Mouse (Mus musculus) liver, adult 2 months (tissue): Measurements from ENCODE around the gene Acy3. TPM values are rescaled to one million over a fixed set of nuclear protein-coding genes. Genes with fewer than 3 reads are reported as not detected.

Experiments used
- DNase-seq: peaks from one replicate; pipeline ENCODE4 v3.0.0-alpha.2; 2011; ENCODE audit warnings: low read depth, low spot score; ENCODE audit errors: extremely low read depth
- H3K27ac ChIP-seq: fragments of 200-500 bp; replicated peaks from 2 replicates; pipeline ENCODE4 v1.5.1; 2012; ENCODE audit warnings: low read depth, mild to moderate bottlenecking, control low read depth, inconsistent platforms, low read length; ENCODE audit not compliant: insufficient read depth
- H3K27me3 ChIP-seq: fragments of 200-500 bp; 2 replicates; pipeline ENCODE4 v1.6.1; 2012; ENCODE audit warnings: mild to moderate bottlenecking, moderate library complexity, low read length, inconsistent platforms; ENCODE audit not compliant: control insufficient read depth, insufficient read depth
- H3K36me3 ChIP-seq: fragments of 200-500 bp; 2 replicates; pipeline ENCODE4 v1.6.1; 2012; ENCODE audit warnings: low read length, inconsistent platforms; ENCODE audit not compliant: control insufficient read depth, insufficient read depth
- H3K4me1 ChIP-seq: fragments of 200-500 bp; 2 replicates; pipeline ENCODE4 v1.6.1; 2011; ENCODE audit warnings: low read length; ENCODE audit not compliant: control insufficient read depth, insufficient read depth
- H3K4me3 ChIP-seq: fragments of 200-500 bp; 2 replicates; pipeline ENCODE4 v1.5.1; 2011; ENCODE audit warnings: low read depth, mild to moderate bottlenecking, control low read depth, low read length, moderate library complexity; ENCODE audit not compliant: insufficient read depth
- H3K79me2 ChIP-seq: fragments of 200-500 bp; 2 replicates; pipeline ENCODE4 v1.6.1; 2012; ENCODE audit warnings: inconsistent platforms, mild to moderate bottlenecking, low read length, moderate library complexity; ENCODE audit not compliant: control insufficient read depth, insufficient read depth
- H3K9ac ChIP-seq: fragments of 200-500 bp; 2 replicates; pipeline ENCODE4 v1.6.1; 2012; ENCODE audit warnings: low read depth, mild to moderate bottlenecking, control low read depth, inconsistent platforms, low read length
- CTCF ChIP-seq: fragments of 200-500 bp; IDR thresholded peaks from 2 replicates; pipeline ENCODE4 v1.5.1; 2011; ENCODE audit warnings: low read depth, low read length, control low read depth
- POLR2A ChIP-seq: fragments of 200-500 bp; IDR thresholded peaks from 2 replicates; pipeline ENCODE4 v1.6.1; 2011; ENCODE audit warnings: low read length, control low read depth; ENCODE audit not compliant: insufficient read depth; ENCODE audit errors: extremely low read depth
- WGBS: fragments of 180-500 bp; shearing (Covaris S2); methylation state at CpG from one replicate; pipeline ENCODE4 v1.1.7; 2018; 5-methylcytosine and 5-hydroxymethylcytosine counted together
- polyA plus RNA-seq: library from polyadenylated mRNA; depleted of rRNA; stranded (reverse); fragments of >200 nt; gene quantifications from 2 replicates; pipeline ENCODE4 v1.2.3, GENCODE M21; 2012
- total RNA-seq: library from RNA; depleted of rRNA; stranded (reverse); fragments of >200 nt; gene quantifications from 2 replicates; pipeline ENCODE4 v1.2.3, GENCODE M21; 2014

Gene Acy3
- total and polyA plus RNA-seq, 2 experiments: 44.3 to 232 TPM

DNA sequence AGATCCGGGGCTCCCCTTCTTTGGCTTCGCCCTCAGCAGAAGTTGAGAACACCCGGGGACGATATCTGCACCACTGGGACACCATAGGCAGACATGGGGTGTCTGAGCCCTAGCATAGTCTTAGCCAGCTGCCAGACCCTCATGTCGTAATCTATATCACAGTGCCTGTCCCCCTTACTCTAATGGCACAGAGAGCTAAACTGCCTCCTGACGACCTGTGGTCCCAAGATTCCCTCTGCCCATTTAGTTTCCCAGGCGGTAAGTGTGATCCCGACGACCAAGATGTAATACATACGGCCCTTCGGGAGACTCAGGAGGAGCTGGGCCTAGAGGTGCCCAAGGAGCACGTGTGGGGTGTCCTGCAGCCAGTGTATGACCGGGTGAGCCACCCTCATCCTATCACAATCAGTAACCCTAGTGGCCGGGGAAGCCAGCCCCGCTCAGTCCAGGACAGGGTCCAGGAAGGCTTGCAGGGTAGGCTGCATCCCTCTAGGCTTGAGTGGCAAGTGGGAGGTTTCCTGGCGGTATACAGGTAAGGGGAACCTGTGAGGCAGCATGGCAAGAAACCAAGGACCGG lies 14.7 kb downstream of the Acy3 start:
- WGBS: 24% methylated on average over 17 of the region's 17 CpGs
- Histone ChIP-seq H3K79me2 (no peaks in the 10 kb centered on the region), H3K27me3 (no peaks in the 10 kb centered on the region), H3K4me3 (peak overlapping the region; percentile 82), H3K36me3 (no peaks in the 10 kb centered on the region), H3K9ac (peak overlapping the region; percentile 91), H3K27ac (peak overlapping the region; percentile 85), H3K4me1 (peaks cover 13% of the 10 kb centered on the region)
- no peak for DNase-seq
- TF ChIP-seq POLR2A: no peak

DNA sequence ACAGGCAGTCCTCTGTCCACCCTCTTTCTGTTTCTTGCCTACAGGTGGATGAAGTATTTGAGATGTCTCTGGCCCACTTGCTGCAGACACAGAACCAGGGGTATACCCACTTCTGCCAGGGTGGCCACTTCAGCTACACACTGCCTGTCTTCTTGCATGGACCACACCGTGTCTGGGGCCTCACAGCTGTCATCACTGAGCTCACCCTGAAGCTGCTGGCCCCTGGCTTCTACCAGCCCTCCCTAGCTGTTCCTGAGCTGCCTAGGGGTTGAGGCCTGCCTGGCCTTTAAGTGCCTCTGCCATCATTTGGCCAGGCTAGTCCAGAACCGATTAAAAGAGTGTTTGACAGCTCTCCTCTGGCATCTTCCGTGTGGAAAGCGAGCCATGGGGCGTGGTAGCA lies 15.4 kb downstream of the Acy3 start:
- 96% methylated on average over 5 of the region's 5 CpGs for WGBS
- no peak overlapping the region for H3K27ac ChIP-seq
- H3K36me3 ChIP-seq: peaks cover 2% of the 10 kb centered on the region; the same call in 1 of the 2 replicates
- H3K9ac ChIP-seq: no peak overlapping the region
- no peak overlapping the region for H3K4me3 ChIP-seq
- no peak for TF ChIP-seq CTCF
- no peak for TF ChIP-seq POLR2A
- H3K27me3 ChIP-seq: no peaks in the 10 kb centered on the region
- peaks cover 12% of the 10 kb centered on the region for H3K4me1 ChIP-seq
- no peak for DNase-seq
- no peaks in the 10 kb centered on the region for H3K79me2 ChIP-seq

DNA sequence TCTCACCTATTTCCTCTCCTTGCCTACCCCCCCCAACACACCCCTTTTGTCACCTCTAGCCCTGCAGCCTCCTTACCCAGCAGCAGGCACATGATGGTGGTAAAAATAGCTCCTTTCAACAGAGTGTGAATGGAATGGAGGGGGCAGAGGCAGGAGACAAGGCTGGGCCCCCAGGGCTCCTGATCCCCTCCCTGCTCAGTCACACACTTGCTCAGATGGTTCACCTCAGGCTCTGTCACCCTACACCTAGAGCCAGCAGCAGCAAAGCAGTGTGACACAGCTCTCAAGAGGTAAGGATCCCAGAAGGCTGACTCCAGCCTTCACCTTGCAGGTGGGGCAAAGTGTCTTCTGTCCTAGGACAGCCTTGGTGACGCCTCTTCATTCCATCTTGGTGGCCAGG lies 16.7 kb downstream of the Acy3 start, which contains the start of gene Doc2g:
Doc2g (plus strand) TSS at position 202 of the 400 bp plus-strand sequence.
- 90% methylated on average over 1 of the region's 1 CpGs for WGBS
- H3K27me3 ChIP-seq: no peaks in the 10 kb centered on the region
- peaks cover 10% of the 10 kb centered on the region for H3K4me1 ChIP-seq
- H3K4me3 ChIP-seq: no peak within 1 kb of the TSS
- H3K79me2 ChIP-seq: no peaks in the 10 kb centered on the region
- peaks cover 6% of the 10 kb centered on the region; the same call in 1 of the 2 replicates for H3K36me3 ChIP-seq
- no peak for DNase-seq
- H3K9ac ChIP-seq: no peak within 1 kb of the TSS
- H3K27ac ChIP-seq: no peak within 1 kb of the TSS
- TF ChIP-seq POLR2A: no peak
- TF ChIP-seq CTCF: no peak

DNA sequence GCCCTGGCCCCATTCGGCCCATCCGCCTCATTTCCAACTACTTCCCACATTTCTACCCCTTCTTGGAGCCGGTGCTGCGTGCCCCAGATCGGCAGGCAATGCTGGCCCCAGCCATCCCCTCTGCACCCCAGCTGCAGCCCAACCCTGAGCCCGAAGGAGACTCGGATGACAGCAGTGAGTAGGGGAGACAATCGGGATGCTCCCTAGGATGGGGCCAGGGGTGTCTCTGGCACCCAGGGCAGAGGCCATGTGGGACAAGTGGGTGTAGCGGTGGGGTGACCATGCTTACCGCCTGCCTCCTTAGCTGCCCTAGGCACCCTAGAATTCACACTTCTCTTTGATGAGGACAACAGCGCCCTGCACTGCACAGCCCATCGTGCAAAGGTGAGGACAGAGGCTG lies 17.3 kb downstream of the Acy3 start:
- DNase-seq: no peak
- TF ChIP-seq POLR2A: no peak
- no peak for TF ChIP-seq CTCF
- Histone ChIP-seq H3K36me3 (peaks cover 11% of the 10 kb centered on the region; the same call in 1 of the 2 replicates), H3K79me2 (no peaks in the 10 kb centered on the region), H3K9ac (no peak overlapping the region), H3K27ac (no peak overlapping the region), H3K27me3 (no peaks in the 10 kb centered on the region), H3K4me3 (no peak overlapping the region), H3K4me1 (peaks cover 10% of the 10 kb centered on the region)
- WGBS: 88% methylated on average over 12 of the region's 12 CpGs

DNA sequence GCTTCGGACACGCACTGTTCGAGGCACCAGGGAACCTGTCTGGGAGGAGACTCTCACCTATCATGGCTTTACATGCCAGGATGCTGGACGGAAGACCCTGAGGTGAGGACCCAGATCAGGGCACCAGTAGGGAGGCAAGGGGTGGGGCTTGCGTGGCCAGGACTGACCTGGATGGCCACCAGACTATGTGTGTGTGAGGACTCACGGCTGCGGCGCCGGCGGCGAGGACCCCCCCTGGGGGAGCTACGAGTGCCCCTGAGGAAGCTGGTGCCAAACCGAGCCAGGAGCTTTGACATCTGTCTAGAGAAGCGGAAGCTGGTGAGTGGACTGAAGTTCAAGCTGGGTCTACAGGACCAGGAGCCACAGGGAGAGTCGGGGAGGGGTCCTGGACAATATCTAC lies 18.0 kb downstream of the Acy3 start:
- no peaks in the 10 kb centered on the region for H3K79me2 ChIP-seq
- H3K27me3 ChIP-seq: no peaks in the 10 kb centered on the region
- DNase-seq: no peak
- H3K27ac ChIP-seq: no peak overlapping the region
- TF ChIP-seq CTCF (no peak), POLR2A (no peak)
- no peak overlapping the region for H3K9ac ChIP-seq
- 90% methylated on average over 15 of the region's 15 CpGs for WGBS
- H3K36me3 ChIP-seq: peaks cover 14% of the 10 kb centered on the region; the same call in 1 of the 2 replicates
- H3K4me1 ChIP-seq: peaks cover 10% of the 10 kb centered on the region
- no peak overlapping the region for H3K4me3 ChIP-seq

DNA sequence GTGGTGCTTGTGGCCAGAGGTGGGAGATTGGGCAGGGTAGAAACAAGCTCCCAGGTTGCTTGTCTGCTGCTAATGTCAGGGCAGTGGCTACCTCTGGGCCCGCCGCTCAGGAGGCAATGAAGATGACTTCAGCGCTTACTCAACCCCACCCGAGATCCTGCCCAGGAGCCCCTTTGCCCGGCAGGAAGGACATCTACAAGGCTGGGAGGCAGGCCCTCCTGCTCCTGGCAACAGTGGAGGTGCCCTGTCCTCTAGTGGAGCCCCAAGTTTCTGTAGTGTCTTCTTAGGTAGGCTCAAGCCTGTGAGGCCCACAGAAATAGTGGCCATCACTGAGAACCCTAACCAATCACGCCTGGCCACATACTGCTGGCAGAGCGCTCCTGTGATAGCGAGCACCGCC lies 18.7 kb downstream of the Acy3 start:
- Histone ChIP-seq H3K9ac (no peak overlapping the region), H3K79me2 (no peaks in the 10 kb centered on the region), H3K4me3 (no peak overlapping the region), H3K27ac (no peak overlapping the region), H3K36me3 (peaks cover 17% of the 10 kb centered on the region; the same call in 1 of the 2 replicates), H3K27me3 (no peaks in the 10 kb centered on the region), H3K4me1 (peaks cover 5% of the 10 kb centered on the region)
- 91% methylated on average over 9 of the region's 9 CpGs for WGBS
- no peak for DNase-seq
- TF ChIP-seq CTCF: no peak
